Mouse (Mus musculus) brain, adult 2 months (tissue): ENCODE results near the gene Il1r2.
A peak's percentile ranks its signal among the peaks of the same experiment; 100 is the strongest.

ENCODE experiments used
- DNase-seq: peaks from one replicate; pipeline ENCODE4 v3.0.0; 2011; ENCODE audit warnings: low read depth, low spot score

The Il1r2 gene

DNA sequence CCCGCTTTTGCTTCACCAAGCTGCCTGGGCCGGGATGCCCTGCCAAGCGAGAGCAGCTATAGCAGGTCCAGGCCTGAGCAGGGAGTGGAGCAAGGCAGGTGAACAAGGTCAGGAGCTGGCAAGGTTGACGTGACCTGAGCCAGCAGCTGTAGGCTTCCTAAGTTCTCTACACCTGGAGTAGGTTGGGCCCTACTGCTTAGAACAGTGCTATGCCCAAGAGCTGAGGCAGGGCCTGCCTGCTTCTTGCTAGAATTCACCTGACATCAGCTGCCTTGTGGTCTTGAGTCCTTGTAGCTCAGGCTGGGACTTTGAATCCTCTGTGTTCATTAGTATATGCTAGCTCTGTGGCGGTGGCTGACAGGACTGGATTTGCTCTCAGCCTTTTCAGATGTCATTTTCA lies at the start of gene Il1r2:
Gene Il1r2, plus strand, starts transcription at position 301 of the 400 bp plus-strand sequence.
- no peak for DNase-seq

DNA sequence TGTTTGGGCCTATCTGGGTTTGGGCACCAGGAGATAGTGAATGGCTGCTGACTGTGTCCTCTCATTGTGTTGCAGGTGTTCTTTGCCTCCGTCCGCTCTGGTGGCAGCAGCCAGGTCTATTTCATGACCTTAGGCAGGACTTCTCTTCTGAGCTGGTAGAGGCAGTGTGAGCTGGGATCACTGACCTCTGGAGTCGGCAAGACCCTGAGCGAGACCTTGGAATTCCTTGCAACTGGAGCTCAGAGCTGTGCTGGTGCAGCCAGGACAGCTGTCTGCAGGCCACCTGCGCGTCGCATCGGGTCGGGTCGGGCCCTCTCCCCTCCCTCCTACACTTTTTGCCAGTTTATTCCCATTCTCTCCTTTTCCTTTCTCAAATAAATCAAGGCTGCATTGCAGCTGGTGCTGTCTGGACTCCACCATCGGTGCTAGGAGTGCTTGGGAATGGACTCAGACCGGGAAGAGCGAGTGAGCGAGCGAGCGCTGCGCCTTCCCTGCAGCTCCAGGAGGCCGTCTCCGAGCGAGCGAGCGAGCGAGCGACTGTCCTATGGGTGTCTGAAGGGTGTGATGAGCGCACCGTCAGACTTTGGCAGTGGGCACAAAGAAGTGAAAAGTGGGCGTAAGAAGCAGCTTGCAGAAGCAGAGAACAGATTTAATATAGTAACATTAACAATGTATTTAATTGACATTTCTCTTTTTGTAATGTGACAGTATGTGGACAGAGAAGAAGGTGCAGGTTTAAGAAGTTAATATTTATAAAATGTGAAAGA lies 49.1 kb upstream of the Il1r2 start:
- DNase-seq: peak; percentile 82

DNA sequence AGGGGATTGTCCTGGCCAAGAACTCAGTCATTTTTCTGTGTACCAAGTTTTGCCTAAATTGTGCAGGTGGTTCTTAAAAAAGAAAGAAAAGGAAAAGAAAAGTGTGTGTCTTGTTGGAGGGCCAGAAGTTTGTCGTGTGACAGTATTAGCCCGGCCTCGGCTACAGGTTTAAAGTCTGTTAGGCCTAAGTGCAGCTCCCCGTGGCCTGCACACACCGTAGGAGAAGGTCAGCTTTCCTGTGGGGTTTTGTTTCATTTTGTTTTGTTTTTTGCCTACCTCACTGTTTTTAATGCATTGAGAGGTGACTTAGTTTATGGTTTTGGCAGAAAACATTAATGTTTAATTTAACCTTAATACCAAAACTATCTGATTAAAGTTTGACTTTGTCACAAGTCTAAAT lies 48.5 kb upstream of the Il1r2 start:
- no peak for DNase-seq

DNA sequence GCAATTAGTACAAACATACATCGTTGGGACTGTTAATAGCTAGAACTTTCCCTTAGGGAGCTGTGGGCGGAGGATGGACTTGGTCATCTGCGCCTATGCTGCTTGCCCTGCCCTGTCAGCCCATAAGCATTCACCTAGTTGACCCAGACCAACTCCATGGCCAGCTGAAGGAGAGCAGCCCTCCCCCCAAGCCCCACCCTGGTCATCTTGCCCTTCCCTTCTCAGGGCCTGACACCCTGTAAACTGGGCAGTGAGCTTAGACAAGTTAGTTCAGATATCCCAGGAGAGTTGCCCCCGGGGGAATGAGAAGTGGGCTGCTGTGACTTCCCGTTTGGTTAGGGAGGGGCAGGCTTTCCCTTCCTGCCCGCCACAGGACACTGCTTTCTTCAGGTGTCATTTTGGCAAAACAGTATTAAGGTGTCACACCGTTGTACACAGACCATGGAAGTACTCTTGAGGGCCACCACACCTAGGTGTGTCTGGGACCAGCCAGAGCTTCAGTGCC lies 46.7 kb upstream of the Il1r2 start:
- DNase-seq: no peak

DNA sequence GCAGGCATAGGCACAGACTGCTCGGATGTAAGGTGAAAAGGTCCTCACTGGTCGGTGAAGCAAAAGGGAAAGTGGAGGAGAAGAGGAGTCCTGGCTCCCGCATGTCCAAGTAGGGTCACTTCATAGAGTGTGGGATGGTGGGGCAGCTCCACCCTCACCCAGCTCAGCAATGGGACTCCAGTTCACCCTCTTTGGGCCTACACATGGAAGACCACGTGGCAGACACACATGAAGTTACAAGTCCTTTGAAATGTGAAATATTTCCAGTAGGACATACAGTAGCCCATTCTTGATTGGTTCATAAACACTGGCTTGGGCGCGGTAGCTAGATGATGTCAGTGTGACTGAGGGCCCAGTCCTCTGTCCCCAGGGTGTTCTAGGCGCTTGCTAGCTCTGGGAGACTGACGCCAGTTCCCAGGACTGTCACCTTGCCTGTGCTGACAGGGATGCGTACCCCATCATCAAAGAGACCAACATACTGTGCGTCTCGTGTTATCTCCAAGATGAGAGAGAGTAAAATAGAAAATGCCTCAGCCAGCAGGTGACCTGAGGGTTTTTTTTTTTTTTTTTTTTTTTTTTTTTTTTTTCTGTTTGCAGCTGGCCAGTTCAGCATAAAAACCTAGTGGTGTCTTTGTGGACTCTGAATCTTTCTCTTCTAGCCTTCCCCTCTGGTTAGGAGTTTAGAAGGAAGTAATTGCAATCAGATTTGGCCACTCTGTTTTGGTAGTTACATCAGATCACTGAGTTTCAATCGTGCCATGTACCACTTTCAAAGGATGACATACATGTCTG lies 45.5 kb upstream of the Il1r2 start:
- no peak for DNase-seq

DNA sequence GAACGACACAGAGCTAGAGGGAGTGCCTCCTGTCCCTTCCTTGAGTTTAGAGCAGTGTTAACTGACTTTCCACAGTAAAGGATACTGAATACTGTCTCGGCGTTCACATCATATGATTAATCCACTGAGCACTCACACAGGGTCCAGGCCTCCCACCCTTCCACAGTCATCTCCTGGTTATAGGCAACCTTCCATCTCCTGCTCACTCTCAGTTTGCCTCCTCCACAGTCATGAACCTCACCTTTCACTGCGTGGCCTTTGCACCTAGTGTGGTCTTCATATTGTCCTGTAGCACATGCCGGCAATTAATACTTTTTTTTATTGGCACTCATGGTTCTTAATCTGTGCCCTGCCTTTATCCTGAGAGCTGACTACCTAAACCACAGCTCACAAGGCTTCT lies 44.3 kb upstream of the Il1r2 start:
- no peak for DNase-seq

DNA sequence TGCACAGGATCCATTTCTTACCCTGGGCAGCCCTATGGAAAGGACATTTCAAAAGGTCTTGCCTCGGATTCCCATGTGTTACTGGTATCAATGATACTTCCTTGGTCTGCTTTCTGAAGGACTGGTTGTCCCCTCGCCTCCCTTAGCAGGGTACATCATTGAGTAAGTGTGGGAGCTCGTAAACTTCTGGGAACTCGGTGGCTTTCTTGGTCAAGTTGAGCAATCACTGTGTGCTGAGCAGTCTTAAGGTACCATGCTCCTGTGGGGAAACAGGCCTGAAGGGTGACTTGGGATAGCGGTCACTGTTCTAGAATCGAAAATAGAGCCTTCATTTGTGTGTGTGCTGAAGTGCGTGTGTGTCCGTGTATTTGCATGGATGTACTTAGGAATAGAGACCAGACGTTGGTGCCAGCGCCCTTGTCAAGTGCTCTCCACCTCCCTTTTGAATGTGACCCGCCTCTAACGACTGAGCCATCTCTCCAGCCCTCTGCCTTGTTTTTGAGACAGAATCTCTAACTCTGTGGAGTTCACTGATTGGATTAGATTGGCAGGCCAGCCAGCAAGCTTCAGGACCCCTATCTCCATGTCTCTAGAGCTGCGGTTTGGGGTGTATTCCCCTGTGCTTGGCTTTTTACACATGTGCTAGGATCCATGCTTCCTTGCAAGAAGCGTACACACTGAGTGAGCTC lies 43.4 kb upstream of the Il1r2 start:
- DNase-seq: no peak

DNA sequence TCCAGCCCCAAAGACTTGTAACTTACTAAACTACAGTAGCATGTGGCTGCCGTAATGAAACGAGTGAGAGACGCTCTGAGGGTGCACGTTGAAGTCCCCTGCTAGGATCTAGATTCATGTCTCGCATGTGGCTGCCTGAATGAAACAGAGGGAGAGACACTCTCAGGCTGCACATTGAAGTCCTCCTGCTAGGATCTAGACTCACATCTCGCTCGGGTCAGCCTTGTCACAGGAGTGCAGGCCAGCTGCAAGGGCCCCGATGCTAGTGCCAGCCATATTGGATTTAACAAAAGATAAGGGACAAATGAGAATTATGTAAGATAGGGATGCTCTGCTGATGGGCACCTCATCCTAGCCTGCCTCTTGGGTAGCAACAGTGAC lies 42.9 kb upstream of the Il1r2 start:
- DNase-seq: no peak

DNA sequence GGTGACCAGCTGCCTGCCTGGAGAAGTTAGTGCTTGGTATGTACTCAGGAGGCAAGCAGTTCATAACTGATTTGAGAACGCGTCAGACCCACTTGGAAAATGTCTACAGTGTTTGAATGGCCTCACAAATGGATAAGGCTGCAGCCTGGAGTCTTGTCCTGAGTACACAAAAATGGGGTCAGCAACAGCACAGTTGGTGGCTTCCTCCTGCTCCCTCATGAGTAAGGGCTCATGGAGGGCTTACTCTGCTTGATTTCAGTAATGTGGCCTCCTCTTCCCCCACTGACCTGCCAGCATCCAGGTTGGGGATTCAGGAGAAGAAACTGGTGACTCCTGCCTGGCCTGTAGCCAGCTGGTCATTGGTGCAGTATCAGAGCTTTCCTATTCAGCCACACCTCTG lies 42.3 kb upstream of the Il1r2 start:
- DNase-seq: no peak

DNA sequence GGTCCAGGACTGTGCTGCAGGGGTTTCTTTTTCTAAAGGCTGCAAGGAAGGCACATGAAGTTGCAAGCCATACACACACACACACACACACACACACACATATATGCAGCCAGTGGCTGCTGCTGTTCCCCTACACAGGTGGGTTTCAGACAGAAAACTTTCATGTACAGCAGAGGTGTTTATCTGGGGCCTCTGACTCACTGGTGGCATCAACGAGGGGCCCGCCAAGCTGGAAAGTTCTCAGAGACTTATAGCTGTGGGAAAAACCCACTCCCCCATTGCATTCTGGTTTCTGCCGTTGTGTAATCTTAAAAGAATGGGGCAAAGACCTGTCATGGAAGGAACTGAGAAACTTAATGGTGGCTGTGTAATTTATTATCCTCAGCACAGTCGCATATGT lies 40.6 kb upstream of the Il1r2 start:
- no peak for DNase-seq

DNA sequence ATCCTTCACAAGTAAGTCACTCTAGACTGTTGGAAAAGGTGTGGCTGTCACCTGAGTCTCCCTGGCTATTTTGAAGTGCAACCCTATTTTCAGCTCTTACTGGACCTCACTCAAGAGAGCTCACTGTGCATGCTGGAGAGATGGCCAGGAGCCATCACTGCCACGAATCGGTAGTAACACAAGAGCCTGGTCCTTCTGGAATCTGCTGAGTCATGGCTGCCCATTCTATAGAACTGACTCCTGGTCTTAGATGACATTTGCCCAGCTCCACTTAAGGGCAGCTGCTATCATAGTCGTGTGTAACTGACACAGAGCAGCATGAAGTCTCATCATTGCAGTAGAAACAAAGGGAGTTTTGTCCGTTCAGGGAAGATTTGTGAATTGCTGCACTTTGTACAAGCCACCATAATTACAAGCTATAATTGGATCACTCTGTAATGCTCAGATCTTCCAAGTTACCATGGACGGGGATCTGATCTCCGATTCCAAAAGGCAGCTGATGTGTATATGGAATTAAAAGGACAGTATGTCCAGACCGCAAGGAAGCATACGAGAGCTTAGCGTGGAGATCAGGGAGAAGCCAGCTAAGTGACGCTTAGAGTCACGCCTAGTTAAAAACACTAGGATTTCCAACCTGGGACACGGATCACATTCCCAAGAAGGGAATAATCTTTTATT lies 40.0 kb upstream of the Il1r2 start:
- peak; percentile 69 for DNase-seq

DNA sequence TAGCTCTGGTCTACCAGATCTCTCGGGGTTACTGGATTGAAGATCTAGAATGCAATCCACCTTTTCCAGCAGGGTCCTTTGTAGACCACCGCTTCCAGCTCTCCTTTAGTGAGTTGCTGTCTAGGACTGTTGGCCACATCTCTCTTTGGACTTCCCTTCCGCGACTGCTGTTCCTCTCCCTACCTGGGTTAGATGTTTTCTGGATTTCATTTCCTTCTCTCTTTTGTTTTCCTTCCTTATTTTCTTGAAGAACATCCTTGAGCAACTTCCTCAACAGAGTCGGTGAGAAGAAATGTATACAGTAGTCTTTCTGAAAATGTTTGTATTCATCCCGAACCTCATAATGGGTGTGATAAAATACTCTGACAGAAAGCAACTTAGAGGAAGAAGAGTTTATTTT lies 36.0 kb upstream of the Il1r2 start:
- no peak for DNase-seq

DNA sequence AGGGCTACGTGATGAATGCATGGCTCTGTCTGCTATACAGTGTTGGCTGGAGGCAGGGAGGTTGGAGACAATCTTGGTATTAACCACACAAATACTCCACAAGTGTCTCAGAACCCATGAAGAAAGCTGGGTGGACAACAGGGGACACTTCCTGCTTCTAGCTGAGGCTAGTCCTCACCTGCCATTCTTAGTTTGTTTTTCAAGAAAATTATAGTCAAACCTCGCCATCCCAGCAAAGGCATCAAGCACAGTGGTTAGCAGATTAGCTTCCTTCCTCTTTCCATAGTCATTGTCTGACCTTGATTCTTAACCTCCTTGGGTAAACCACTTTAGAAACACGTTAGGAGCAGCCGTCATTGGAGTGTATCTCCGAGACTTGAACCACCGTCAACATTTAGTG lies 28.2 kb upstream of the Il1r2 start:
- no peak for DNase-seq

DNA sequence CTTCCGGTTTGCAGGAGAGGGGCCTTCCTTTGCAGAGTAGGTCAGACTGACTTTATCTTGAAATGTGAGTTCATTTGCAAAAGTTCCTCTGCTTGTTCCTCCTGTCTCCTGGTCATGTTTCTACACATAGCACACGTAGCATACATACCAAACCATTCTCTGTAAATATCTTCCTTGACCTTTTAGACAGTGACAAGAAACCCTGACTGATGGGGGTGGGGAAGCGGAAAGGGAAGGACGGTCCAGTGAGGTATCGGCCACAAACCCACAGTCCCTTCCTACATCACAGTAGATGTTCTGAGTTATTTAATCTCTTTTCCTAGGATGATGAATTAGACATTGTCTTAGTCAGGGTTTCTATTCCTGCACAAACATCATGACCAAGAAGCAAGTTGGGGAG lies 27.3 kb upstream of the Il1r2 start:
- no peak for DNase-seq

DNA sequence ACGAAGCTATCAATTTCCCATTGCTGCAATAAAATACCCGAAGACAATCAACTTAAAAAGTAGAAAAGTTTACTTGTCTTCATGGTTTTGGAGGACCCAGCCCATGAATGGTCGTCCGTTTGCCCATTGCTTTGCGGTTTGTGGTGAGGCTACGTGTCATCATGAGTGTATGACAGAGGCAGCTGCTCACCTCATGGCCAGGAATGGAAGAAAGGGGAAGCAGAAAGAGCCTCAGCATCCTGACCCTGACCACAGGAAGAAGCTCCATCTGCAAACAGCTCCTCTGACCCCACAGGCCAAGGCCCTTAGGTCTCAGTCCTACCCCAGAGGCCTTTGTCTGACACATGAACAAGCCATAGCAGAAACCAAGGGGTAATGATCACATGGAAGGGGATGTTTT lies 22.7 kb upstream of the Il1r2 start:
- DNase-seq: no peak

DNA sequence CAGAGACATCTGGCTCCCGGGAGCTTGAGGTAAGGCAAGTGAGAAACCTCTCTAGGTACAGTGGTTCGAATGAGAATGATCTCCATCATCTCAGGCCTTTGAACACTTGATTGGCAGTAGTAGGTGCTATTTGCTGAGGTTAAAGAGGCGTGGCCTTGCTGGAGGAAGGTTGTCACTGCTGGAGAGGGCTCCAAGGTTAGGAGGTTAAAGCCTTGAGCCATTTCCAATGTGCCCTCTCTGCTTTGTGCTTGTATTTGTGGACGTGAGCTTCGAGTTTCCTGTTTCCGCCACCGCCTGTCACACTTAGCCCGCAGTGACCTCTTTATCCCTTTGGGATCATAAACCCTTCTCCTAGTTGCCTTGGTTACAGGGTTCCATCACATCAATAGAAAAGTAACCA lies 21.7 kb upstream of the Il1r2 start:
- no peak for DNase-seq

DNA sequence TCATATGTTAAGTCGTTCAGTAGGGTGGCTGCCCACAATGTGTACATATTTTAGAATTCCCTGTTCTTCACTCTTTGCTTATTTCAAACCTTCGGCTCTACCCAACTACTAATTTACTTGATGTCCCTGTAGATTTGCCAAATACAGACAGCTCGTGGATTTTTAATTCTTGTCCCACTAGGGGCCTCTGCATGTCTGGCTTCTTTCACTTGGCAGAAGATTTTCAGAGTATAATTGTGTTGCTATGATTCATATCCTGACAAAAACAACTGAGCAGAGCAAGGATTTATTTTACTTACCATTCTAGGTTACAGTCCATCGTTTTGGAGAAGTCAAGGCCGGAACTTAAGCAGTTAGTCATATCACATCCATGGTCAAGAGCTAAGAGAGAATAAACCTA lies 20.8 kb upstream of the Il1r2 start:
- DNase-seq: peak; percentile 25

DNA sequence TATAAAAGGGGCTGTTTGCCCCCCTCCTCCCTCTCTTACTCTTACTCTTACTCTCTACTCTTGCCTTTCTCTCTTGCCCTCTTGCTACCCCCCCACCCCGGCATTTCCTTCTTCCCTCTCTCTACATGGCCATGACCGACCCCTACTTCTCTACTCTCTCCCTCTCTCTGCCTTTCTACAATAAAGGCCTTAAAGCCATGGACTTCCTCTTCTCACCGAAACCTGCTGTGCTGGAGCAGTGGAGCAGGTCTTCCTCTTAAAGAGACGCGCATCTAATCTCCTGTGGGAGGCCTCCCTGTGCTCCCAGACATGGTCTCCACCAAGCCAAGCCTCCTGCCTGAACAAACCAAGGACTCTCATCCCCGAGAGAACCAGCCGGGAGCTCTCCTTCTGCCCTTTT lies 18.8 kb upstream of the Il1r2 start:
- DNase-seq: no peak

DNA sequence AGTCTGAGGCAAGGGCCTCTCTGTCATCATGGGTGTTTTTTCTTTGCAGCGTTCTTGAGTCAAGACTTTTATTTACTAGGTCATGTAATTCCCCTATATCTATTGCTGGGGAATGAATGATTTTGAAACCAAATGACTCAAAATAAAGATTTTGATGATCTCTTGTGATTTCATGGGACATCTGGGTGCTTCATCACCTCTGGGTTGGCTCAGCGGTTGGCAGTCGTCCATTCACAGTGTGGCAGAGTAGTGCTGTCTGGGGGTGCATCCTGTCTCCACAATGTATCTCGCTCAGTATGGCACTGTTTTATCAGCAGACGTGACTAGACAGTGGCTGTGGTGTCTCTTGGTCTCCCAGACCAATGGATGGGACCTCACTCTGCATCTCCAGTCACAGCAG lies 17.9 kb upstream of the Il1r2 start:
- DNase-seq: peak; percentile 43

DNA sequence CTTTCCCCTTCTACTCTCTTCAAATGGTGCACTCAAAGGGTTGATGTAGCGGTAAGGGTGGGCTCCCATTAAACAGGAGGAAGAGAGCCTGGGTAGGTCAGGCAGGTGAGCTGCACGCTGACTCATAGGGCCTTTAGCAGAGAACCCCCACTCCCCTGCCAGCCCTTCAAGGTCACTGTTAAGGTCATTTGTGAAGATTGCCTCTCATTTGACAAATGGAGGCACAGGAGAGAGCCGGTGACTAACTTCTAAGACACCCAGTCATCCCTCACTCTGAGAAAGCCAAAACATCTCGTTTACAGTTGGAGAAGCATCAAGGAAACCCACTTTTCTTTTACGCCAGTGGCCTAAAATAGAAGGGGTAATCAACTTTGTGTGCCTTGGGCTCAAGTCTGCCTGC lies 16.5 kb upstream of the Il1r2 start:
- no peak for DNase-seq

DNA sequence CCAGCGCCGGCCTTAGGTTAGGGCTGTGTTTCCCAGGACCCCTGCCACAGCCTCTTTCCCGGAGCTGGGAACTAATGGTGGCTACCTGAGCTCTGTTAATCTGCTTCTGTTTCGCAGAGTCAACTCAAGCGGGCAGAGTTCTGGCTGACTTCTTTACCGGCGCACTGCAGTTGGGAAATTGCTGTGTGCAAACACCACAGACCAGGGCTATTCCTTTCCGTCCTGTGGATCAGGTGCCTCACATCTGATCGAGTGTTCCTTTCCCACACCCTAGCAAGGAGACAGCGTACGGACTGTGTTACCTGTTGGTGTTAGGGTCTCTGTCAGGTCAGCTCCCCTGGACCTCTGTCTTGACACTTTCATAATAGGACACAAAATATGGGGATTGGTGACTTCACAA lies 15.9 kb upstream of the Il1r2 start:
- no peak for DNase-seq
